Comparison of ENCODE assay signal across 29 mouse cellular contexts in the genomic region with DNA sequence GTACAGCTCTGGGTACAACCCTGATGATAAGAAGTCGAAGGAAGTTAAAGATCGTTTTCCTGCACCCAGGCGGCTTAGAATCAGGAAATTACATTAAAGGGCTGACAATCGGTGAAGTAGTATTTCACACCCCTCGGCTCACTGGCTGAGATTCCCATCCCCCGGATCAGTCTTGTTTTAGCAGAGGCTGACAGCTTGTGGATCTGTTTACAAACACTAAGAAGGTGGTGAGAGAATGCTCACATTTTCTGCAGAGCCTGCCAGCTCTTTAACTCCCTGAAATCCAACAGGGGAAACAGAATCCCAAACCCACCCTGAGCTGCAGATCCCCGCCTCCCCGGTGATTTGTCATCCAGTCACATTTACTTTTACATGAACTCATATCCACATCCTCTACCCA. TPM values are rescaled to one million over a fixed set of nuclear protein-coding genes. Genes with fewer than 3 reads are reported as not detected.
"Had no signal": no experiment of that assay in that cellular context is flagged by ENCODE, and none has a peak within 500 bp of the region (broad histone marks: within the 10 kb centered on the region; RNA-seq: fewer than 3 reads in every experiment).

No protein-coding gene starts in this region.

- H3K4me2 ChIP-seq: heart, embryonic 12.5 days; hindbrain, embryonic 12.5 days; hindbrain, embryonic 14.5 days; intestine, embryonic 15.5 days; limb, embryonic 12.5 days; liver, embryonic 11.5 days; liver, embryonic 13.5 days had no signal

- H3K36me3 ChIP-seq: heart, embryonic 10.5 days; heart, embryonic 12.5 days; hindbrain, embryonic 10.5 days; hindbrain, embryonic 12.5 days; intestine, embryonic 15.5 days; limb, embryonic 10.5 days; limb, embryonic 12.5 days; liver, embryonic 13.5 days had no signal

- ATAC-seq: hindbrain, embryonic 16.5 days; inflammation-experienced regulatory T-cells, adult 6 months; intestine, embryonic 15.5 days; intestine, postnatal 0 days had no signal

- H3K9ac ChIP-seq: heart, embryonic 12.5 days; hindbrain, embryonic 12.5 days; hindbrain, embryonic 14.5 days; intestine, embryonic 15.5 days; limb, embryonic 12.5 days; liver, embryonic 13.5 days had no signal

- H3K4me1 ChIP-seq: heart, embryonic 12.5 days; intestine, embryonic 15.5 days; limb, embryonic 12.5 days had no signal

- H3K27ac ChIP-seq: heart, embryonic 10.5 days; hindbrain, embryonic 10.5 days; hindbrain, embryonic 12.5 days; hindbrain, embryonic 14.5 days; intestine, embryonic 15.5 days; layer of hippocampus, adult 2 months; limb, embryonic 10.5 days; limb, embryonic 12.5 days; liver, embryonic 13.5 days had no signal

- H3K4me3 ChIP-seq: heart, embryonic 10.5 days; heart, embryonic 12.5 days; hindbrain, embryonic 10.5 days; hindbrain, embryonic 12.5 days; intestine, embryonic 15.5 days; layer of hippocampus, adult 2 months; limb, embryonic 10.5 days; limb, embryonic 12.5 days; liver, embryonic 13.5 days had no signal

- H3K9me3 ChIP-seq: heart, embryonic 10.5 days; heart, embryonic 12.5 days; hindbrain, embryonic 10.5 days; hindbrain, embryonic 12.5 days; intestine, embryonic 15.5 days; limb, embryonic 10.5 days; limb, embryonic 12.5 days; liver, embryonic 13.5 days had no signal

- DNase-seq: gastrocnemius, postnatal 10 days; gastrocnemius, postnatal 25 days; heart, adult 18-20 months; heart, postnatal 10 days; heart, postnatal 4 days; kidney, adult 18-20 months; kidney, adult 8-10 months; kidney, postnatal 10 days; kidney, postnatal 25 days; kidney, postnatal 4 days; liver; liver, embryonic 13.5 days had no signal

RNA-seq across cellular contexts. Expression of a gene that starts 2.8 kb away (rescaled TPM):
- polyA plus RNA-seq: heart, embryonic 10.5 days; heart, embryonic 12.5 days; heart, embryonic 14.5 days; heart, embryonic 16.5 days; hindbrain, embryonic 10.5 days; hindbrain, embryonic 12.5 days; inflammation-experienced regulatory T-cells, adult 6 months; intestine, embryonic 15.5 days; intestine, postnatal 0 days; kidney, embryonic 14.5 days; kidney, embryonic 16.5 days; limb, embryonic 10.5 days; limb, embryonic 12.5 days had no signal
